Mouse (Mus musculus): ENCODE measurements around the gene E130308A19Rik. TPM values are rescaled to one million over a fixed set of nuclear protein-coding genes. Genes with fewer than 3 reads are reported as not detected.

Gene E130308A19Rik
- total RNA-seq, 1 experiment from 2014 or later: 9.4 TPM

- no peak; a peak in 1 of 4 replicates for ATAC-seq (replicated peaks in 1 of 2; ENCODE audit: insufficient read depth in 1 of 2, low FRiP score in 2 of 2, low TSS enrichment in 1 of 2, low read depth in 1 of 2, poor library complexity in 2 of 2, severe bottlenecking in 2 of 2)
These were observed 182.4 kb downstream of the E130308A19Rik start for GRCm38 (mm10) chr4:59808396-59808795.

Other genes with a start within 250 kb of the E130308A19Rik start
- gene Susd1, start 187.6 kb upstream of the E130308A19Rik start, total RNA-seq (2017): 130 and 131 TPM in 2 replicates
- gene Ptbp3, start 76.8 kb upstream of the E130308A19Rik start, total RNA-seq (2017): 215 and 216 TPM in 2 replicates
- 30.5 and 33.6 TPM in 2 replicates for gene Hsdl2, start 44.6 kb upstream of the E130308A19Rik start, total RNA-seq (2017)
- 48.5 and 65.8 TPM in 2 replicates for gene Inip, start 175.4 kb downstream of the E130308A19Rik start, total RNA-seq (2017)
- gene Snx30, start 179.6 kb downstream of the E130308A19Rik start, total RNA-seq (2017): 42.3 and 45.7 TPM in 2 replicates

Data from hematopoietic stem cell, adult 5-6 weeks (primary cell).